Mouse (Mus musculus): ENCODE data around the gene Ramp3.
"Not testable (repeated sequence)": the region's sequence is repeated elsewhere in the genome, so short reads cannot be mapped to it uniquely, and the experiment has no call there.

Ramp3 gene

GRCm38 (mm10) chr11:6658271-6658670, at the start of gene Ramp3:
Gene Ramp3, plus strand, starts transcription at chr11:6658521.
- DNase-seq (ENCODE audit: low spot score), result no peak

- no peak for DNase-seq (ENCODE audit: low spot score)
Observed at GRCm38 (mm10) chr11:6615250-6616205, 42.8 kb upstream of the Ramp3 start.

GRCm38 (mm10) chr11:6623704-6624103, 34.6 kb upstream of the Ramp3 start:
- DNase-seq (ENCODE audit: low spot score), result no peak

GRCm38 (mm10) chr11:6624619-6625382, 33.5 kb upstream of the Ramp3 start:
- DNase-seq (ENCODE audit: low spot score), result no peak

GRCm38 (mm10) chr11:6625478-6626387, 32.6 kb upstream of the Ramp3 start, which contains the start of gene Tbrg4:
Gene Tbrg4, minus strand, starts transcription at chr11:6626067.
- peak; percentile 52 for DNase-seq (ENCODE audit: low spot score)

- DNase-seq (ENCODE audit: low spot score), result no peak
Observed at GRCm38 (mm10) chr11:6626388-6626772, 31.9 kb upstream of the Ramp3 start.

GRCm38 (mm10) chr11:6627731-6628130, 30.6 kb upstream of the Ramp3 start:
- DNase-seq (ENCODE audit: low spot score), result no peak

- DNase-seq (ENCODE audit: low spot score), result no peak
Observed at GRCm38 (mm10) chr11:6628568-6628967, 29.8 kb upstream of the Ramp3 start.

- no peak for DNase-seq (ENCODE audit: low spot score)
Observed at GRCm38 (mm10) chr11:6629655-6630054, 28.7 kb upstream of the Ramp3 start.

GRCm38 (mm10) chr11:6636150-6636549, 22.2 kb upstream of the Ramp3 start:
- no peak for DNase-seq (ENCODE audit: low spot score)

- no peak for DNase-seq (ENCODE audit: low spot score)
Observed at GRCm38 (mm10) chr11:6638537-6638936, 19.8 kb upstream of the Ramp3 start, which contains the start of gene Wap. Gene Wap, minus strand, starts transcription at chr11:6638637.

GRCm38 (mm10) chr11:6639072-6639471, 19.2 kb upstream of the Ramp3 start:
- DNase-seq (ENCODE audit: low spot score), result no peak

GRCm38 (mm10) chr11:6644566-6644965, 13.8 kb upstream of the Ramp3 start:
- no peak for DNase-seq (ENCODE audit: low spot score)

- no peak for DNase-seq (ENCODE audit: low spot score)
Observed at GRCm38 (mm10) chr11:6647831-6648724, 10.2 kb upstream of the Ramp3 start.

GRCm38 (mm10) chr11:6650519-6650918, 7.8 kb upstream of the Ramp3 start:
- no peak for DNase-seq (ENCODE audit: low spot score)

- not testable (repeated sequence) for DNase-seq (ENCODE audit: low spot score)
Observed at GRCm38 (mm10) chr11:6652978-6653377, 5.3 kb upstream of the Ramp3 start.

- DNase-seq (ENCODE audit: low spot score), result peak; percentile 43
Observed at GRCm38 (mm10) chr11:6654903-6655302, 3.4 kb upstream of the Ramp3 start.

- no peak for DNase-seq (ENCODE audit: low spot score)
Observed at GRCm38 (mm10) chr11:6661206-6661605, 2.9 kb downstream of the Ramp3 start.

- DNase-seq (ENCODE audit: low spot score), result no peak
Observed at GRCm38 (mm10) chr11:6666634-6667033, 8.3 kb downstream of the Ramp3 start.

- DNase-seq (ENCODE audit: low spot score), result no peak
Observed at GRCm38 (mm10) chr11:6669041-6669440, 10.7 kb downstream of the Ramp3 start.

- no peak for DNase-seq (ENCODE audit: low spot score)
Observed at GRCm38 (mm10) chr11:6670044-6670443, 11.7 kb downstream of the Ramp3 start.

All from urinary bladder, postnatal 10 days (tissue).